17 mouse cellular contexts compared by ENCODE assay signal in genomic region chr12:86046776-86047175, GRCm38 (mm10). TPM values are rescaled to one million over a fixed set of nuclear protein-coding genes. Genes with fewer than 3 reads are reported as not detected.
A peak's percentile ranks its signal among the peaks of the same experiment; 100 is the strongest.
DNase-seq lines count a peak whose midpoint lies in the region.
"Had no signal": no experiment of that assay in that cellular context is flagged by ENCODE, and none has a peak within 500 bp of the region (broad histone marks: within the 10 kb centered on the region; RNA-seq: fewer than 3 reads in every experiment).

No protein-coding gene starts in this region.

- H3K27me3 ChIP-seq in splenic B cell, adult 2 months (ENCODE audit: control insufficient read depth, insufficient read depth, low read length, poor library complexity, severe bottlenecking), result no peaks in the 10 kb centered on the region
- H3K27me3 ChIP-seq: forebrain, embryonic 13.5 days; hindbrain, embryonic 13.5 days had no signal

- peak; percentile 31 for DNase-seq in thymus, postnatal 0 days (ENCODE audit: low spot score)
- DNase-seq in thymus, postnatal 25 days, result no peak
- DNase-seq in induced T-regulatory cell, adult 2 months (ENCODE audit: low read depth), result peak; percentile 58
- peak; percentile 17 for DNase-seq in splenic B cell, adult 2 months (ENCODE audit: low read depth, low spot score)
- DNase-seq in frontal cortex, postnatal 25 days (ENCODE audit: low spot score in 2 of 2), result no peak
- no peak for DNase-seq in cerebellum, adult 11-12 months
- DNase-seq: adrenal gland, adult 8-10 months; adrenal gland, postnatal 25 days; cerebellum, adult 18-20 months; cerebellum, adult 9-10 months; cerebellum, postnatal 14 days; gastrocnemius, adult 2 months; gastrocnemius, postnatal 14 days; heart, adult 11 months; heart, postnatal 36 days had no signal

- no peaks in the 10 kb centered on the region for H3K36me3 ChIP-seq in splenic B cell, adult 2 months (ENCODE audit: control insufficient read depth, insufficient read depth, low read length, poor library complexity, severe bottlenecking)

RNA-seq across cellular contexts. Expression of gene Tgfb3, which starts 32.1 kb away (rescaled TPM):
- polyA plus RNA-seq in thymus, postnatal 0 days (2015; fragmentation: Nextera tagmentation; extraction: Ambion mirVana), result 2.6 and 2.9 TPM in 2 replicates

RNA-seq across cellular contexts. Expression of gene Ift43, which starts 35.6 kb away (rescaled TPM):
- 13.6 and 15.6 TPM in 2 replicates for polyA plus RNA-seq in thymus, postnatal 0 days (2015; fragmentation: Nextera tagmentation; extraction: Ambion mirVana)

Comparison
In these comparisons a context has a peak if more than half of its experiments do, and no peak if none do; other contexts are left out.
1. DNase-seq: peak in thymus, postnatal 0 days (single experiment), induced T-regulatory cell, adult 2 months (single experiment) and splenic B cell, adult 2 months (single experiment); none in thymus, postnatal 25 days (single experiment), frontal cortex, postnatal 25 days (0 of 2) and cerebellum, adult 11-12 months (single experiment).